Mouse (Mus musculus) testis, postnatal 14 days (tissue): ENCODE data around the gene Fbxo2.

Experiments used
- DNase-seq: peaks from one replicate; pipeline ENCODE4 v3.0.0; 2021; ENCODE audit warnings: low spot score

Fbxo2 gene

DNA sequence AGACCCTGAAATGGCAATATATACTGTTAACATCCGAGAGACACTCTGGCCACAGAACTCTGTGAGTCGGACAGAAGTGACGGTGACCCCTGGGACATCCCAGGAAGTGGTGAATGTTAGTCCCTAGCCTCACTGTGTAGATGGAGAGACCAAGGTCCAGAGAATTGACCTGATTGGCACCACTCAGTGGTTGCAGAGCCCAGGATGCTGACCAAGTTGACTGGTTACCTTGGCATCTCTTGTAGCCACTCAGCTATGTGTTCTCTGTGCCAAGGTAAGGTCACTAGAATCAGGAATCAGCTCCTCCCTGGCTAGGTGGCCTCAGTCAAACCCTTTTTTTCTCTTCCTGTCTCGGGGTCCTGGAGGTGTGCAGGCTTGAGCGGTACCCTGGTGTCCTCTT, 16.7 kb upstream of the Fbxo2 start:
- DNase-seq = no peak

DNA sequence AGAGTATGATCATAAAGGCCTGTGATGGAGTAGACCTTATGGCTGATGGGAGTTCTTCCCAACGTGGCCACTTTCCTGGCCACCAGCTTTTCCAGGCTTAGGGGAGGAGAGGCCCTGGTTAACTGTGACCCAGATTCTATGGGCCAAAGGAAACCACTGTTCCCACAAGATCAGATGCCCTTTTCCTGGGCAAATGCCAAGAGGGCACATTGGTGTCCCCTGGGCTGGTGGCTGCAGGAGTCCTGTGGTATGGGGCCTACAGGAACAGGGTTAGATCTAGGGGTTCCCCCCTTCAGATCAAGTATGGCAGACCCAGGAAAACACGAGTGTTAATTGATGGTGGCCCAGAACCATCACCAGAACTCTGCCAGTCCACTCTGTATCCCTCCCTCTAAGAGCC, 12.7 kb upstream of the Fbxo2 start:
- no peak for DNase-seq

GRCm38 (mm10) chr4:148149540-148149939, 10.9 kb upstream of the Fbxo2 start:
- no peak for DNase-seq

DNA sequence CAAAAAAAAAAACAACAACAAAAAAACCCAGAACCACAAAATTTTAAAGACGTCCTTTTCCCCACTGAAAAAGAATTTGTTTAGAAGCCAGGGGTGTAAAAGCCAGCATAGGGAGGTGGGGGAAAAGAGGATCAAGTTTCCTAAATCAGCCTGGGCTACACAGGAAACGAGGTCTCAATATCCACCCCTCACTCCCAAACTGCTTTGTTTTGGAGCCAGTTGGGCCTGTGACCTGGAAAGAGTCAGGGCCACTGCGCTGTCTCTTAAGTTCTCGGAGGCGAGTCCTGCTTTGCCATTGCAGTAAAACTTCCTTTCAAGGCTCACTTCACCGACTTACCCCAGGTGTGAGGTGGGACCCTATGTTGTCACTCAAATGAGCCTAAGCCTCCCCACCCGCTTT, 10.2 kb upstream of the Fbxo2 start:
- DNase-seq = no peak

- no peak for DNase-seq
Observed at GRCm38 (mm10) chr4:148150953-148151266, 9.5 kb upstream of the Fbxo2 start.

DNA sequence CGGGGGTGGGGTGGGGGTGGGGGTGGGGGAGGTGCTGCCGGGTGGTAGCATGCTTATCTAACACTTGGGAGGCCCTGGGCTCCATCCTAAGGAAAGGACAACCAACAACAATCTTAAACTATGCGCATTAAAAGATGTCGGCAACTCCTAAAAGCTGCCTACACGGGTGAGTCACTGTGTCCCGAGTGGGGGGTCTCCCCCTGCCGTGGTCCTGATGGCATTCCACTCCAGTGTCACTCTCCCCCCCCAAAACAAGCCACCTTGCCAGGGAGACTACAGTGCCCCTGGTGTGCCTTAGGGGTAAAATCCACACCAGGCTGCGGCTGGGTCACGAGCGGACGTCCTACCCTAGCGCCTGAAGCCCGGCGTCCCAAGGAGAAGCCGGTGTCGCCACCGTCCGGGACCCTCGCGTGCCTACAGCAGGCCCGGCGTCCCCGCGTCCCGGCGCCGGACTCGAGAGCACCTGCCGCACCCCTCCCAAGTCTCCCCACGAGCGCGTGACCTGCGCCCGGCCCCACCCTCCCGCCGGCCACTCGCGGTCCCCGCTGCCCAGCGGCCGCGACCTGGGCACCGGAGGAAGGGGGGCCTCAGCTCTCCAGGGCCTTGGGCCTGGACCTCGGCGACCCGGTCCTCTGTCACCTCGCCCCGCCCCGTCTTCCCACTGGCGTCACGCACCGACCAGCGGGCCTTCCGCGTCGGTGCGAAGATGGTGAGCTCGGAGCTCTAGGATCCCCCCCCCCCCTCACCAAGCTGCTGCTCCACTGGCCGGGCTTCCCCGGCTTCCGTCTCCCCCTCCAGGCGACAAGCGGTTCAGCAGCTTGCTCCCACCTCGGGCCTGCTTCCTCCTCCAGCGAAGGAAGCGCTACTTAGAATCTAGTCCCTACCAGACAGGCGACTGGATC, 8.9 kb upstream of the Fbxo2 start, which contains the start of gene Fbxo6:
Gene Fbxo6 (minus strand): TSS at position 874 of the 902 bp plus-strand sequence.
- peak; percentile 85 for DNase-seq

DNA sequence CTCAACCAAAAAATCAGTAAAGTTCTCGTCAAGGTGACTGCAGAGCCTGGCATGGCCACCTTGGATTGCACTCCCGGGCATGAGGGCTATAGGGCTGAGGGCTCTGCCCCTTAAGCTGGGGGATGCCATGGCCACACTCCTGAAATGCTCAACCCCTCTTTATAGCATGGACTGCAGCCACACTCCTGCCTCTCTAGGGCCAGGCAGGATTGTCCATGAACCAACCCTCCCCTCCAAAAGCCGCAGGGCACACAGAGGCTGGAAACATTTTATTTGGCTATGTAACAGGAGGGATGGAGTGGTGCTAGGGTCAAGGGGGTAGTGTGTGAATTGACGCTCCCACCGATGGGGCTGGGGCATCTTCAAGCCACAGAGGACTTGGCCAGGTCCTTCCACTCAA, 7.9 kb upstream of the Fbxo2 start:
- no peak for DNase-seq

DNA sequence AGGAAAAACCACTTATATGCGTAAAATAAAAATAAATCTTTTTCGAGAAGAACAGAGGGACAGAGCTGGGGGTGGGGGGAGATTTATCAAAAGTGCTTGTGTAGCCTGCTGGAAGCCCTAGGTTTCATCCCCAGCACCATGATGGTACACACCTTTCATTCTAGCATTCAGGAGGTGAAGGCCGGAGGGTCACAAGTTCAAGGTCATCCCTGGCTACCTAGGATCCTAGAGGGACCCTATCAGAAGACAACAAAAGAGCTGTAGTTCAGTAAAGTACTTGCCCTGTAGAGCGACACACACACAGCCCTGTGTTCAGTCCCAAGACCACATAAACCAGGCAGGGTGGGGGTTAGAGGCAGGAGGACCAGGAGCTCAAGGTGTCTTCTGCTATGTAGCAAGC, 6.4 kb upstream of the Fbxo2 start:
- no peak for DNase-seq

DNA sequence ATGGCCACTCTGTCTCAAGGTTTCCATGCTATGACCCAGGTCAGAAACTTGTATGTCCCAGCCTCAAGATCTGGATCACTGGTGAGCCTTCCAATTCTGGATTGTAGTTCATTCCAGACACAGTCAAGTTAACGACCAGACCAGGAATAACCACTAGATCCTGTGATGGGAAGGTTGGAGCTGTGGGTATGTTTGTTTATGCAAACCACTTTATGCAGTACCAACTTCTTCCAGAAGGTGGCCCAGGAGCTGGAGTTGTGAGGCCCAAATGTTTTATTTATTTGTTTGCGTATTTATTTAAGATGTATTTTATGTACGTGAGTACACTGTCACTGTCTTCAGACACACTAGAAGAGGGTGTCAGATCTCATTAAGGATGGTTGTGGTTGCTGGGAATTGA, 5.4 kb upstream of the Fbxo2 start:
- no peak for DNase-seq

DNA sequence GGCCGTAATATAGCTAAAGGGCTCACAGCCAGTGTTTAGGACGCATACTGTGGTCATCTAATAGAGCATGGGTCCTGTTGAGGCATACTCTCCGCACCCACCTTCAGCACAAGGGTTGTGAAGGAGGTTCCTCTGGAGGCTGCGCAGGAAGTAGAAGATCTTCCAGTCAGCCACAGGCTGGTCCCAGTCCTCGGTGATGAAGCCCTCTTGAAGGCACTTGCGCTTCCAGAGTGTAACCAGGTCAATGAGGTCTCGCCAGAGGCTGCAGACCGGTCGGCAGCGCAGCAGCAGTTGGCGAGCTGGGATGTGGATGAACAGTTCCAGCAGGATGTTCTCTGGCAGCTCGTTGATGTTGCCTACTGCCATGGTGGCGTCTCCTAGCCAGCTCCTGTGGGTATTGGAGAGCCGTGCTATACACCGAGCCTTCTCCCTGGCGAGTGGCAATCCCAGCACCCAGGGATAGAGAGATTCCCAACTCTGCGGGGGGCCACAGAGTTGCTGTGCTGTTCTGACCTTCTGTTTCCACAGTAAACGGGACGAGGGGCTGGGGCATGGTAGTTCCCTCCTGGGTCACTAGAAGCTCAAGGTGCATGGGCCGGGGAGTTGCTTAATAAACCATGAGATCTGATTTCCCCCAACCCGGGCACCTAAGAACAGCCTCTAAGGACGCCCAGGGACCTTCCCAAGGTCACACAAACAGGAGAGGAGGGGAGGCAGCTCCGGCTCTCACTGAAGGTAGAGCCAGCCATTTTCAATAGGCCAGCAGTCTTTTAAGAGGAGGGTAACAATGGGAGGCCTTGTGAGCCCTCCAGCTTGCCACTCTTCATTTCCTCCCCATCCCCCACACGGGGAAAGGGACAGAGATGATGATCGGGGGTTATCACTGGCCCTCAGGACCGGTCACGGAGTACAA, 1.7 kb upstream of the Fbxo2 start:
- no peak for DNase-seq

DNA sequence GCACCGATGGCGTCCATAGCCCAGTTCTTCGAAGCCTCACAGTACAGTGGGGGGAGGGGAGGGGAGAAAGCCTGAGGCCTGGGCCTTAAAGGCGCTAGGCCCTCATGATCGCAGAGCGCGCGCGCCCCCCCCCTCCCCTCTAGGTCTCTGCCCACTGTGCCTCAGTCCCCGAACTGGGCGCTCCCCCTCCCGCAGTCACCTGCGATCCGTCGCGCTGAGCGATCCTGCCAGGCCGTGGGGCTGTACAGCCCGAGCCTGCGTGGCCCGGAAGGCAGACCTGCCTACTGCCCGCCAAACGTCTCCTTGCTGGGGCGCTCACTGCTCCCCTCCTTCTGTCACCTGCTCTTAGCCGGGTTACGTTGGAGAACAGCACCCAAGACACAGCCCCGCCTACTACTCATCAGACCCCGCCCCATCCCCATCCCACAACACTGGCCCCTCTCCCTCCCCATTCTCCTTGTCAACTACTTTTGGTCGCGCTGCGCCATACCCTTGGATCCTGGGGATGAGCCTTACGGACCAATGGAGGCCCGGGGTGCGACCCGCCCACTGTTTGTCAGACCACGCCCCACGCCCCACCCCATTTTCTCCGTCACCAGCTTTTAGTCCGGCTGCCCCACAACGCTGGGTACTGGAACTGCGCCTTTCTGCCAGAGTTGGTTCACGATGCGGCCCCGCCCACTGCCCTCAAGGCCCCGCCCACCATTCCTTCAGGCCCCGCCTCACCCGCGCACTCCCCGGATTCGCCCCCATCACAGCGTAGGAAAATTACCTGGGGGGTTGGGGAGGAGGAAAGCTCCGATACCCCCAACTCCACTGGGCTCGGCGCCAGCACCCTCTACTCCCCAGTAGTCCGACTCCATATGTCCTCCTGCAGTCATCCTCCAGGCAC, 631 bp upstream of the Fbxo2 start:
- peak; percentile 88 for DNase-seq

GRCm38 (mm10) chr4:148164002-148164439, 3.6 kb downstream of the Fbxo2 start:
- DNase-seq = peak; percentile 76

DNA sequence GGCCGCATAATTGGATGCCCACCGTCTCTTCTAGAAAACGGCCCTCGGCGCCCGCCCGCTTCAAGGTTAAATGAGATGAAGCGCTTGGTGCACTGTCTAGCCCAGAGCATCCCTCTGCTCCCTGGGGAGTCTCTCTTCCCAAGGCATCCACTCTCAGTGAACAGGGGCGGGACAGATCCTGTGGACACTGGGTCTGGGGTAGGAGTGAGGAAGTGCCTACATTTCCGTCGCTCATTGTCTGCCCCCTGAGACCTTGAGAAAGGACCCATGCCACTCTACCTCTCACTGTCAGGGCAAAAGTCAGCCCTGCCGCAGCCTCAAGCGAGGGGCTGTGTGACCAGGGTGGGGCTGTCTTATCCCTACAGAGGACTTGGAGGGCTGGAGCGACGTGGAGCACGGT, 4.0 kb downstream of the Fbxo2 start:
- DNase-seq = no peak

DNA sequence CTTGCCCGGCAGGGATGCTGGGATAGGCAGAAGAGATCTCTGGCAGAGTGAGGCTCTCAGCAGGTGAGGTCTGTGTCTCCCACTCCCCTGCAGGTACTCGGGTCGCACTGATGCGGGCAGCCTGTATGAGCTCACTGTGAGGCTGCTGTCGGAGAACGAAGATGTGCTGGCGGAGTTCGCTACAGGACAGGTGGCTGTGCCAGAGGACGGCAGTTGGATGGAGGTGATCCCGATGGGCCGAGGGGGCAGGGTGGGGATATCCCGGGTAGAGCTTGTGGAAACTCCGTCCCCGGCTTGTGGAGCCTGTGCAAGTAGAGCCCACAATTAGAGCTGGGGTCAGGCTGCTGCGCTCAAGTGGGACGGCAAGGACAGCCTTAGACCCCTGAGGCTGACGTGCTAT, 5.1 kb downstream of the Fbxo2 start:
- no peak for DNase-seq

DNA sequence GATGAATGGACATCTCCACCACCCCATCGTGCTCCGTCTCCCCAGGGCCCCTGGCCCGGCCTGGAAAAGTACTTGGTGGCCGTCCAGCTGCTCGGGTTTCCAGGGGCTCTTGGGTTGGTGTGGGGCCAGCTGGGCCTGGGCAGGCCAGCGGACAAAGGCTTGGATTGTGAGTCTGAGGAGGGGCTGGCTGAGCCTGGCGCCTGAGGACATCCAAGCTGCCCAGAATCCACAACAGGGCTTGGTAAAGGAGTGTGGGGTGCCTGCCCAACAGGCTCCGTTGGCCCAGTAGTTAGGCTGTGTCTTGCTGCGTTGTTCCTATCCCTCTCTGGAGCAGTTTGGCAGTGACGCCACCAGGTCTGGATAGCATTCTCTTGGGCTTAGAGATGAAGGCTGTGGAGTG, 6.0 kb downstream of the Fbxo2 start:
- no peak for DNase-seq

- no peak for DNase-seq
Observed at GRCm38 (mm10) chr4:148166986-148167385, 6.6 kb downstream of the Fbxo2 start.

GRCm38 (mm10) chr4:148168287-148168686, 7.9 kb downstream of the Fbxo2 start:
- DNase-seq = no peak

GRCm38 (mm10) chr4:148169586-148169985, 9.2 kb downstream of the Fbxo2 start:
- DNase-seq = no peak

- DNase-seq = no peak
Observed at GRCm38 (mm10) chr4:148170842-148171241, 10.4 kb downstream of the Fbxo2 start.

DNA sequence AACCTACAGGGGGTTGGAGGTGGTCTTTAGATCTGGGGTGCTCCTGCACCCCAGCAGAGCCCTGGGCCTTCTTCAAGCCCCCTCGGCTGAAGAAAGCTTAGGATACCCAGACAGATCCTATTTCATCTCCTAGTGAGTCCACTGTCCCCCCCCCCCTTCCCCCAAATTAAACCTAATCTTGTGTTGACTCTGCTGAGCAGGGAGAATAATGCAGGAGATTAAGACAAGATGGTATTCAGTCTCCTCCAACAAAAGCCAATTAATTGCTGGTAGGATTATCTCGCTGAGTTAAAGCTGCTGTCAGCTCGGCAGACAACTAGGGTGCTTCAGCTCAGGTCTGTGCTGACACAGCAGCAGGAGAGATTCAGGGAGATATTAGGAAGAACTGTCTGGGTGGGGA, 10.8 kb downstream of the Fbxo2 start:
- DNase-seq = no peak

DNA sequence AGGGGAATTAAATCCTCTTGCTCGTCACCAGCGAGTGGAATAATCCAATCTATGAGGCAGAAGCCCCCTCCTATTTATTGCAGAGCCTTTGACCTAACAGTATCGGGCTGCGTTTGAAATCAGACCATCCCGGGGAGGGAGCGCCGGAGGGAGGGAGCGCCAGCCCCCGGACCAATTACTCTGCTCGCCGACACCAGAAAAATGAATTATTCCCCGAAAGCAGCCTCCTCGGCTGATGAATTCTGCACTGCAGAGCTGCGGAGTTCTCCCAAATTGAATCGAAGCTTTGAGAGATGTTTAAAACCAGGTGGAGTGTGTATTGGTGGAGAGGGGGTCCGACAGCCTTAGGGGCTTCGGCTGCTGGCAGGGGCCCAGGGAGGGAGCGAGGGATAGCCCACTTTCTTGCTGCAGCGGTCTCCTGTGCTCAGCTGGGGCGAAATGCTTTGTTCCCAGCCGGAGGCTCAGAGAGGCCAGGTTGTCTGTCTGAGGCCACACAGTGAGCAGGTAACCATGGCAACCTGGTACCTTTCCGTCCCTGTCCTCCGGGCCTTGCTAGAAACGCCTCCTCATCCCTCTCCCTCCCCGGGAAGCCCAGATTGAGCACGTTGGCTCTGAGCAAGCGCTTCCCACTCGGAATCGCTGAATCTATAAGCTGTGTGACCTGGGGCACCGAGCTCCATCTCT, 13.5 kb downstream of the Fbxo2 start:
- no peak for DNase-seq

DNA sequence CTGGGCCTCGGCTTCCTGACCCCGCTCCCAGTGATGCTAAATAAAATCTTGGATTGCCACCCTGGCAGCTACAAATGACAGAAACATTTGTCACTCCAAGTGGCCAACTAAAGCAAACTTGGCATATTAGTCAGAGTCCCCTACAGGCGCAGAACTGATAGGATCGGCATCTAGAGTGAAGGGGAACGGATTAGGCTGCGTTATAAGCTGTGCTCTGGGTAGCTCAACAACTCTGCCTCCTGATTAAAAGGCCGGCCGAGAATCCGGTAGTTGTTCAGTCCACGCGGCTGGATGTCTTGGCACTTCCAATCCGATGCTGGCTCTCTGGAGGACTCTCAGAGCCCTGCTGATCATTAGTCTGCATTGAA, 14.1 kb downstream of the Fbxo2 start:
- no peak for DNase-seq
